Mouse (Mus musculus): ENCODE data around the gene Npm1.

The Npm1 gene

GRCm38 (mm10) chr11:33162998-33163506 lies at the start of gene Npm1:
TSS of gene Npm1 (minus strand) at chr11:33163206.
- peak; percentile 100 for DNase-seq (ENCODE audit: low read depth)

GRCm38 (mm10) chr11:33207411-33207810 lies 44.4 kb upstream of the Npm1 start:
- DNase-seq (ENCODE audit: low read depth): no peak

- no peak for DNase-seq (ENCODE audit: low read depth)
Observed at GRCm38 (mm10) chr11:33204966-33205365, 42.0 kb upstream of the Npm1 start.

- peak; percentile 5 for DNase-seq (ENCODE audit: low read depth)
Observed at GRCm38 (mm10) chr11:33204329-33204705, 41.3 kb upstream of the Npm1 start.

- peak; percentile 18 for DNase-seq (ENCODE audit: low read depth)
Observed at GRCm38 (mm10) chr11:33203383-33204328, 40.6 kb upstream of the Npm1 start, which contains the start of gene Tlx3. TSS of gene Tlx3 (minus strand) at chr11:33203589.

GRCm38 (mm10) chr11:33202972-33203371 lies 40.0 kb upstream of the Npm1 start:
- no peak for DNase-seq (ENCODE audit: low read depth)

GRCm38 (mm10) chr11:33202296-33202695 lies 39.3 kb upstream of the Npm1 start:
- DNase-seq (ENCODE audit: low read depth): peak; percentile 6

GRCm38 (mm10) chr11:33201626-33202010 lies 38.6 kb upstream of the Npm1 start:
- DNase-seq (ENCODE audit: low read depth): no peak

GRCm38 (mm10) chr11:33200764-33201625 lies 38.0 kb upstream of the Npm1 start:
- DNase-seq (ENCODE audit: low read depth): peak; percentile 28

- no peak for DNase-seq (ENCODE audit: low read depth)
Observed at GRCm38 (mm10) chr11:33199906-33200763, 37.1 kb upstream of the Npm1 start.

- DNase-seq (ENCODE audit: low read depth): peak; percentile 5
Observed at GRCm38 (mm10) chr11:33199117-33199514, 36.1 kb upstream of the Npm1 start.

- no peak for DNase-seq (ENCODE audit: low read depth)
Observed at GRCm38 (mm10) chr11:33198351-33199116, 35.5 kb upstream of the Npm1 start.

GRCm38 (mm10) chr11:33197673-33198072 lies 34.7 kb upstream of the Npm1 start:
- no peak for DNase-seq (ENCODE audit: low read depth)

GRCm38 (mm10) chr11:33197133-33197514 lies 34.1 kb upstream of the Npm1 start:
- no peak for DNase-seq (ENCODE audit: low read depth)

GRCm38 (mm10) chr11:33196447-33197132 lies 33.6 kb upstream of the Npm1 start:
- DNase-seq (ENCODE audit: low read depth): no peak

- DNase-seq (ENCODE audit: low read depth): no peak
Observed at GRCm38 (mm10) chr11:33195531-33196446, 32.8 kb upstream of the Npm1 start.

GRCm38 (mm10) chr11:33195061-33195460 lies 32.1 kb upstream of the Npm1 start:
- DNase-seq (ENCODE audit: low read depth): no peak

- no peak for DNase-seq (ENCODE audit: low read depth)
Observed at GRCm38 (mm10) chr11:33193695-33194094, 30.7 kb upstream of the Npm1 start.

GRCm38 (mm10) chr11:33181804-33182203 lies 18.8 kb upstream of the Npm1 start:
- peak; percentile 32 for DNase-seq (ENCODE audit: low read depth)

Data from induced T-regulatory cell, adult 2 months (primary cell).